ENCODE assay signal across 9 mouse cellular contexts in genomic region chr2:30119641-30120051, GRCm38 (mm10). TPM values are rescaled to one million over a fixed set of nuclear protein-coding genes. Genes with fewer than 3 reads are reported as not detected.
A peak's percentile ranks its signal among the peaks of the same experiment; 100 is the strongest.
DNase-seq lines count a peak whose midpoint lies in the region; ATAC-seq and TF ChIP-seq lines count a peak whose summit lies in the region.
"Had no signal": no experiment of that assay in that cellular context is flagged by ENCODE, and none has a peak within 500 bp of the region (broad histone marks: within the 10 kb centered on the region; RNA-seq: fewer than 3 reads in every experiment).

No protein-coding gene starts in this region.

- peak; percentile 45 for DNase-seq in MN1 (ENCODE audit: low spot score)
- peak; percentile 78 to 82 for DNase-seq in layer of hippocampus, postnatal 36 days
- DNase-seq in right cerebral cortex, postnatal 25 days = peak; percentile 73
- no peak for DNase-seq in heart, adult 11 months
- no peak for DNase-seq in gastrocnemius, adult 2 months
- DNase-seq in kidney, adult 9 months = no peak
- no peak for DNase-seq in adrenal gland, adult 18-20 months (ENCODE audit: low spot score in 2 of 2)

- peak overlapping the region; percentile 38 for H3K4me2 ChIP-seq in forebrain, embryonic 13.5 days

- no peaks in the 10 kb centered on the region for H3K27me3 ChIP-seq in forebrain, embryonic 13.5 days

- TF ChIP-seq CTCF in gastrocnemius, adult 2 months (IDR thresholded peaks at IDR 0.05) = no peak

- peak overlapping the region; percentile 28; the same call in 1 of the 2 replicates for H3K9ac ChIP-seq in forebrain, embryonic 13.5 days

- H3K4me3 ChIP-seq in forebrain, embryonic 13.5 days = no peak overlapping the region
- no peak overlapping the region for H3K4me3 ChIP-seq in gastrocnemius, adult 2 months
- H3K4me3 ChIP-seq: myocyte had no signal

- 8% methylated on average over 6 of the region's 6 CpGs for WGBS in forebrain, embryonic 13.5 days

- ATAC-seq in forebrain, embryonic 13.5 days = peak; percentile 69

- peaks cover 39% of the 10 kb centered on the region for H3K4me1 ChIP-seq in forebrain, embryonic 13.5 days

- intact Hi-C loops in gastrocnemius, adult 2 months (cut with DNase I) = no loop called here

- H3K9me3 ChIP-seq in forebrain, embryonic 13.5 days (replicated peaks) = no peaks in the 10 kb centered on the region

- peaks cover 11% of the 10 kb centered on the region; the same call in 1 of the 2 replicates for H3K36me3 ChIP-seq in forebrain, embryonic 13.5 days (ENCODE audit: poor library complexity, severe bottlenecking)

- peak overlapping the region; percentile 84 for H3K27ac ChIP-seq in forebrain, embryonic 13.5 days
- H3K27ac ChIP-seq in gastrocnemius, adult 2 months = no peak overlapping the region

RNA-seq across cellular contexts. Expression of gene Zer1, which starts 4.7 kb away (rescaled TPM):
- polyA plus RNA-seq in forebrain, embryonic 13.5 days (2015; fragmentation: Nextera tagmentation; extraction: Ambion mirVana) = 10.5 and 10.9 TPM in 2 replicates
- total RNA-seq in layer of hippocampus, postnatal 36 days (2021) = 100 to 1,000 TPM; 189 to 198 TPM
- total RNA-seq in gastrocnemius, adult 2 months (2021) = 10 to 100 TPM; 23.1 to 25.2 TPM
- total RNA-seq in adrenal gland, adult 18-20 months (2021) = 10 to 100 TPM; 31.6 to 40.4 TPM

RNA-seq across cellular contexts. Expression of gene Tbc1d13, which starts 13.9 kb away (rescaled TPM):
- 12.3 and 14.1 TPM in 2 replicates for polyA plus RNA-seq in forebrain, embryonic 13.5 days (2015; fragmentation: Nextera tagmentation; extraction: Ambion mirVana)
- total RNA-seq in layer of hippocampus, postnatal 36 days (2021) = 10 to 100 TPM; 58.5 to 61.7 TPM
- total RNA-seq in gastrocnemius, adult 2 months (2021) = 10 to 100 TPM; 12.9 to 17.5 TPM
- 10 to 100 TPM; 38.5 to 53.2 TPM for total RNA-seq in adrenal gland, adult 18-20 months (2021)

RNA-seq across cellular contexts. Expression of gene Zdhhc12, which starts 26.2 kb away (rescaled TPM):
- polyA plus RNA-seq in forebrain, embryonic 13.5 days (2015; fragmentation: Nextera tagmentation; extraction: Ambion mirVana) = 21.0 and 21.2 TPM in 2 replicates
- total RNA-seq in layer of hippocampus, postnatal 36 days (2021) = 1 to 10 TPM; 9.4 to 9.5 TPM
- total RNA-seq in gastrocnemius, adult 2 months (2021) = 1 to 10 TPM; 2.0 to 3.5 TPM
- 10 to 100 TPM in 1 of 2 experiments, 1 to 10 TPM in 1; 9.7 to 15.6 TPM for total RNA-seq in adrenal gland, adult 18-20 months (2021)

RNA-seq across cellular contexts. Expression of gene Pkn3, which starts 42.2 kb away (rescaled TPM):
- polyA plus RNA-seq in forebrain, embryonic 13.5 days (2015; fragmentation: Nextera tagmentation; extraction: Ambion mirVana) = 5.7 and 6.7 TPM in 2 replicates
- total RNA-seq in layer of hippocampus, postnatal 36 days (2021) = 1 to 10 TPM; 1.1 to 2.0 TPM
- total RNA-seq in gastrocnemius, adult 2 months (2021) = 1 to 10 TPM; 3.6 to 4.1 TPM
- 1 to 10 TPM; 5.6 to 6.2 TPM for total RNA-seq in adrenal gland, adult 18-20 months (2021)

RNA-seq across cellular contexts. Expression of gene Endog, which starts 51.6 kb away (rescaled TPM):
- 9.5 and 10.4 TPM in 2 replicates for polyA plus RNA-seq in forebrain, embryonic 13.5 days (2015; fragmentation: Nextera tagmentation; extraction: Ambion mirVana)
- 10 to 100 TPM; 21.3 to 21.9 TPM for total RNA-seq in layer of hippocampus, postnatal 36 days (2021)
- 10 to 100 TPM; 50.8 to 67.6 TPM for total RNA-seq in gastrocnemius, adult 2 months (2021)
- 10 to 100 TPM; 34.0 to 40.6 TPM for total RNA-seq in adrenal gland, adult 18-20 months (2021)

Comparison
In these comparisons a context has a peak if more than half of its experiments do, and no peak if none do; other contexts are left out.
1. DNase-seq: peak in MN1 (single experiment), layer of hippocampus, postnatal 36 days (2 of 2) and right cerebral cortex, postnatal 25 days (single experiment); none in heart, adult 11 months (single experiment), gastrocnemius, adult 2 months (single experiment), kidney, adult 9 months (single experiment) and adrenal gland, adult 18-20 months (0 of 2).
2. RNA of gene Zer1, which starts 4.7 kb away (total RNA-seq): 189 to 198 TPM in layer of hippocampus, postnatal 36 days; 31.6 to 40.4 TPM in adrenal gland, adult 18-20 months and 23.1 to 25.2 TPM in gastrocnemius, adult 2 months; every median in the first group is over 4 times any median in the second.